Mouse (Mus musculus) CH12.LX (cell line): ENCODE measurements around the gene Cobll1.

Experiments used
- BHLHE40 ChIP-seq: IDR thresholded peaks from 2 replicates; pipeline ENCODE4 v1.6.1; 2011; ENCODE audit warnings: mild to moderate bottlenecking, low read depth, low read length, improper control_type of control experiment
- CHD2 ChIP-seq: IDR thresholded peaks from 2 replicates; pipeline ENCODE4 v1.6.1; 2011; ENCODE audit warnings: low read length, improper control_type of control experiment
- CTCF ChIP-seq, 2 experiments: IDR thresholded peaks in 1 of 2; conservative IDR thresholded peaks in 1 of 2; 2 replicates each; pipeline ENCODE4 v1.5.1; 2011 to 2012; ENCODE audit warnings: low read depth in 2 of 2, low read length in 2 of 2, improper control_type of control experiment in 1 of 2, inconsistent platforms in 1 of 2, mild to moderate bottlenecking in 1 of 2, moderate library complexity in 1 of 2
- EP300 ChIP-seq: IDR thresholded peaks from 2 replicates; pipeline ENCODE4 v1.6.1; 2011; ENCODE audit warnings: low read length, improper control_type of control experiment
- JUND ChIP-seq: conservative IDR thresholded peaks from 2 replicates; pipeline ENCODE4 v1.6.1; 2011; ENCODE audit warnings: low read depth, low read length, improper control_type of control experiment
- KAT2A ChIP-seq: IDR thresholded peaks from 2 replicates; pipeline ENCODE4 v1.6.1; 2012; ENCODE audit warnings: low read length, improper control_type of control experiment, inconsistent platforms; ENCODE audit not compliant: insufficient replicate concordance
- MXI1 ChIP-seq: IDR thresholded peaks from 2 replicates; pipeline ENCODE4 v1.6.1; 2011; ENCODE audit warnings: mild to moderate bottlenecking, low read depth, low read length, improper control_type of control experiment
- RAD21 ChIP-seq: IDR thresholded peaks from 2 replicates; pipeline ENCODE4 v1.6.1; 2011; ENCODE audit warnings: low read depth, mild to moderate bottlenecking, low read length, improper control_type of control experiment, moderate library complexity
- RCOR1 ChIP-seq: conservative IDR thresholded peaks from 2 replicates; pipeline ENCODE4 v1.6.1; 2012; ENCODE audit warnings: low read depth, mild to moderate bottlenecking, inconsistent platforms, low read length, improper control_type of control experiment
- SIN3A ChIP-seq: IDR thresholded peaks from 2 replicates; pipeline ENCODE4 v1.6.1; 2012; ENCODE audit warnings: low read length, improper control_type of control experiment, inconsistent platforms
- ZMIZ1 ChIP-seq: IDR thresholded peaks from 2 replicates; pipeline ENCODE4 v1.6.1; 2012; ENCODE audit warnings: low read depth, mild to moderate bottlenecking, inconsistent platforms, low read length, improper control_type of control experiment
- ZNF384 ChIP-seq: IDR thresholded peaks from 2 replicates; pipeline ENCODE4 v1.6.1; 2012; ENCODE audit warnings: low read depth, low read length, improper control_type of control experiment, inconsistent platforms

- TF ChIP-seq JUND = no peak
- TF ChIP-seq KAT2A = no peak
- TF ChIP-seq EP300 = no peak
- TF ChIP-seq CTCF (conservative IDR thresholded peaks at IDR 0.05 in 1 of 2, IDR thresholded peaks at IDR 0.05 in 1 of 2; ENCODE audit: low read depth in 2 of 2, low read length in 2 of 2) = no peak
- TF ChIP-seq MXI1 = no peak
- TF ChIP-seq SIN3A = no peak
- TF ChIP-seq CHD2 = no peak
- TF ChIP-seq RAD21 = no peak
- no peak for TF ChIP-seq BHLHE40
- TF ChIP-seq ZMIZ1 = no peak
- no peak for TF ChIP-seq RCOR1
- TF ChIP-seq ZNF384 = no peak
Measured at GRCm38 (mm10) chr2:65072205-65072604, 167.0 kb downstream of the Cobll1 start.
